Mouse (Mus musculus) kidney, adult 9 months (tissue): ENCODE measurements around the gene Rnf123.
"Not testable (repeated sequence)": the region's sequence is repeated elsewhere in the genome, so short reads cannot be mapped to it uniquely, and the experiment has no call there.

Experiments used
- DNase-seq: peaks from one replicate; pipeline ENCODE4 v3.0.0; 2022

Gene Rnf123

DNA sequence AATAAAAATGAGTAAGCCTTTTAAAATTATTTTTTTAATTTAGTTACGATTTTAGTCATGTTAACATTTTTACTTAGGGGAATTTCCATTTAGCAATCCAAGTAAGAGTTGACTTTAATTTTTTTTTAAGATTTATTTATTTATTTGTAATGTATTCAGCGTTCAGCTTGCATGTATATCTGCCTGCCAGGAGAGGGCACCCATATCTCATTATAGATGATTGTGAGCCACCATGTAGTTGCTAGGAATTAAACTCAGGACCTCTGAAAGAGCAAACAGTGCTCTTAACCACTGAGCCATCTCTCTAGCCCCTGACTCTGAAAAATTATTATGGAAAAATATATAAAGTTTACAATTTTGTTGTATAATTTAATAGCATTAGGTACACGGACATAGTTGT lies 56.6 kb downstream of the Rnf123 start:
- no peak for DNase-seq

DNA sequence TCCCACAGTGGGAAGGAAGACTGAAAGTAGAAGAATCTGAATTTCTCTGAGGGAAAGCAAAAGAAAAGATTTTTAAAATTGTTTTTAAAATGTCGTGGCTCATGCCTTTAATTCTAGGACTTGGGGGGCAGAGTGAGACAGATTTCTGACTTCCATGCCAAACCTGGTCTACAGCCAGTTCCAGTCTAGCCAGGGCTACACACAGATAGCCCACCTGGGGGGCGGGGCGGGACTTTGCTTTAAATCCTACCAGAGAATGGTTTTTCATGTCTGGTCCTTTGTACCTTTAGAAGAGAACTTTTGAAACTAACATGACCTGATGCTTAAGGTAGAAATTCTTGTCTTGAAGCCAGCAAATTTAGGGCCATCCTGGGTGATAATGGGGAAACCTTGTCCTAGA lies 59.9 kb downstream of the Rnf123 start:
- no peak for DNase-seq

DNA sequence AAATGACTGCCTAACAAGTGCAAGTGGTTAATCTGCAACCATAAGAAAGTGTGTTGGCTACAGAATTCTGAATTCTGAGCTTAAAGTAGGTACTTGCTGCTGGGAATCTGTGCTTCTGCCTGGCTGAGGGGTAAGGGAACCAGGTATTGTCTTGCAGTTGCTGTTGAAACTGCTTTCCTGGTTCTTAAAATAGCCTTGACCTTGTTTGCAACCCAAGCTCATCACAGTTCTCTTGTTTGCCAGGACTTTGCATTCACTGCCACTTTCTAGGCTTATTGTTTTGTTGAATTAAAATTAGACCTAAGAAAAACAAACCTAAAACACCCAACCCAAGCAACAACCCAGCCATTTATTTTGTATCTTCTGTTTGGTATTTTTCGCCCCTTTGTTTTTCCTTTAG lies 62.4 kb downstream of the Rnf123 start:
- DNase-seq: no peak

DNA sequence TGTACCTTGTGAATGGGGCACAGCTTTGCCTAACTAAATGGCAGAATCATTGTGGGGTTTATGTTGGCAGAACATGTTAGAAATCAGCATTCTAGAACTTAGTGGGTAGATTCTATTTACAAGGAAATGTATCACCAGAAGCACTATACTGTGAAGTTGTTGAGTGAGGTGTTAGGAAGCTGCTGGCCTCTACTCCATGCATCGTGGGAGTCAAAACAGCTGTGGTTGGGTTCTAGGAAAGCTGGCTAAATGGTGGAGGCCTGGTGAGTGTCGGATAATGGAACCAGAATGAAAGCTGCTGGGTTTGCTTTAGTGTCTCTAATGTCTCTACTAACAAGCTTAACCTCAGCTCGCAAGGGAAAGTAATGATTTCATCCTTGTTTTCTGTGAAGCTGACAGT lies 66.0 kb downstream of the Rnf123 start:
- DNase-seq: no peak

DNA sequence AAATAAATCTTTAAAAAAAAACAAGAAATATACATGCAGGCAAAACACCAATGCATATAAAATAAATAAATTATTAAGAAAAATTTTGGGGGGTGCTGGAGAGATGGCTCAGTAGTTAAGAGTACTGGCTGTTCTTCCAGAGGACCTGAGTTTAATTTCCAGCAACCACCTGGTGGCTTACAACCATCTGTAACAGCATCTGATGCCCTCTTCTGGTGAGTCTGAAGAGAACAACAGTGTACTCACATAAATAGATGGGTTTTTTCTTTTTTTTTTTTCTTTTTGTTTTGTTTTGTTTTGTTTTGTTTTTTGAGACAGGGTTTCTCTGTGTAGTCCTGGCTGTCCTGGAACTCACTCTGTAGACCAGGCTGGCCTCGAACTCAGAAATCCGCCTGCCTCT lies 69.6 kb downstream of the Rnf123 start:
- not testable (repeated sequence) for DNase-seq

DNA sequence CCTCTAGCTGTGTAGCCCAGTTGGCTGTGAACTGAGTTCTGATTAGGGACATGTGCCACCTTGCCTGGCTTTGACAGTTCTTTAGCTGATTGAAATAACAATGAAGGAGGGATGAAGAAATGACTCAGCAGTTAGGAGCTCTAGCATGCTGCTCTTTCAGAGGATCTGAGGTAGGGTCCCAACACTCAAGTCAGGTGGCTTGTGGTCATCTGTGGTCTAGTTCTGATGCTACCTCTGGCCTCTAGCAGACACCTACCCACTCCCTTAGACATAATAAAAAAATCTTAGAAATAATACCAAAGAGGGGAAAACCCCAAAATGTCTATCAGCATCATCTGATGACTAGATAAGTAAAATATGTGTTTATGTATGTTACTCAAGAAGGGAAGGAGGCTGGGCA lies 72.8 kb downstream of the Rnf123 start:
- no peak for DNase-seq

DNA sequence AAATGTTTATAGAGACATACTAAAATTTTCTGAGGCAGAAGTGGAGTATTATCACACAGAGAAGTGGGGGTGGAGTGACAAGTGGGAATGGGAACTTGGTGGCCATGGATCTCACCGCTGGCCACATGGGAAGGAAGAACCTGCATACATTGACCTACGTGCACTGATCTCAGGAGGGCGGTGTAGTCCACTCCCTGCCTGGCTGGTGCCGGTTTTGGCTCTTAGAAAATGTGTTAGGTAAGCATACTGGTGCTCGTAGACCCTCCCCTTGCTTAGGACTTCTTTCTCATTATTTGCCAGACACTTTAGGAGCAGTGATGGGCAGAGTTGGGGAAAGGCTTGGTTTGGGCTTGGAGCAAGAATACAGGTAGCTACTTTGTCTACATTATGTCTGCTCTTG lies 75.1 kb downstream of the Rnf123 start:
- no peak for DNase-seq

DNA sequence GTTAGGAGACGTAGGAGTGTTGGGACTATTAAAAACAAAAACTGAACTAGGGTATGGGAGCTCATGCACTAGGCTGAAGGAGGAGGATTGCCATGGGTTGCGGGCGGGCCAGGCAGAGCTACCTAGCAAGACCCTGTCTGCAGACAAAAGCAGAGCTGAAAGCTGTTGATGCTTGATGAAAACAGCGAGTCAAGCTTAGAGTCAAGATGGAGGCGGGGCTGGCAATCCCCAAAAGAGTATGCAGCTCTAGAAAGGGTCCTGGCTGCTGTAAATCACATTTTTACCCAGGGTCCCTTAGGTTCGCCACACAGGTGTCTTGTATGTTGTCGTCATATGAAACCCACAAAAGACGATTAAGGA lies 79.6 kb downstream of the Rnf123 start:
- peak; percentile 14 for DNase-seq

DNA sequence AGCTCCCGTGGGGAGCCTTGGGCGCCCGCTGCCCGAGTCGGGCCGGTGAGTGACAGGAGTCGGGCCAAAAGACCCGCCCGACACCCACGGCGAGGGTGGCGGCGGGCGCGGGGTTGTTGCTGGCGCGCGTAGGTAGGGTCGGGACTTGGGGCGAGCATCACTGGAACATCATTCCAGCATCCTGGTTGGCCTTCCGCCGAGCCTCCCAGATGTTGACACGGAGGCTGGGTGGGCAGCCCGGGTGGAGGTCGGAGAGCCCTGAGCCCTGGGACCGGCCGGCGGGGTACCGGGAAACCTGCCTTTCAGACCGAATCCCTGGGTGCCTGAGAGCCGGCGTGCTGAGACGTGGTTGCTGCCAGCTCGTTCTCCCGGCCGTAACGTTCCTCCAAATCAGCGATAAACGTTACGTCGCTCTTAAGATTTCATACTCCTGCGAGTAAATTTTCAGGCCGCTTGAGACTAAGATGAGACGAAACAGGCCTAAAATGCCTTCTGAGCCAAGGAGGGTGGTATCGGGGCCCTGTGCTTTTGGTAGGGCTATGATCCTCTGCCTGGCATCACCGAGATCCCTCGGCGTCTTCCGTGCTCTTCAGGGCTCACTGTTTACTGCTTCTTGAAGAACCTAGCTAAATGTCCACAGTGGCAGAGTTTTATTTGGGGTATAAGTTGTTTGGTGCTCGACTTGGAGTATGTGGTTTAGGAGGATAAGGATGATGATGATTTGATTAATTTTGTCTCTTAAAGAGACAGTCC lies 80.2 kb downstream of the Rnf123 start:
- peak; percentile 14 for DNase-seq

DNA sequence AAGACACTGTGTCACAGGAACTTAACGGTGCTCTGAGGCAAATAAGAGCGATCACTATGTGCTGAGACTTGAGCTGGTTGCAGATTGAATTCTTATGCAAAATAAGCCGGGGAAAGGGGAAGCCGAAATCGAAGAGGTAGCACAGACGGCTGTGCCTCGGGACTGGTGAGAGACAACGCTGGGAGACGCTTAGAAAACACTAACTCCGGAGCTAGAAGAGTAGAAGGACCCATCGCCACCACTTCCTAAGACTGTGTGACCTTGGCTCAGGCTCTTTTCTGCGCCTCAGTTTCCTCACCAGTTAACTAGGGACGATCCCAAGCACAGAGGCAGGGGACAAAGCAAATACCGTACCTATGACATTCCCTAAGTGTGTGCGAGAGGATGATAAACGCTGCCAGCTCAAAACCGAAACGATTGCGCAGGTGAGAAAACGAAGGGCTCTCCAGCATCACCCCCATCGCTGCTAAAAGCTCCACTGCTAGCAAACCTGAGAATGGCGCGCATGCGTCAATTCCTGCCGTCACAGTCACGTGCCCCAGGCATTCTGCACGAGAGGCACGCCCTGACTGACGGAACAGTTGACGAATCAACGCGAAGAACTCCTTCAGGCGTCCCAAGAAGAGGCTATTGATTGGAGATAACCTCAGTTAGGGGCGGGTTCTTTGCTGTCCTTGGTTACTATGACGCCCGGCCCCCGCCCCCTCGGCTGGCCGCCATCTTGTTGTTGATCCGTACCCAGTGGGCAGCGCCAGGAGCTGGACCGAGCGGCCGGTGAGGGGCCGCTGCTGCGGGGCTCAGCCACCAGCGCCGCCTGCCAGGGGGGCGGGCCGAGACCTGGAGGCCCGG lies 81.0 kb downstream of the Rnf123 start, which contains the start of gene Ip6k1:
Gene Ip6k1, plus strand, starts transcription at position 580 of the 849 bp plus-strand sequence.
- peak; percentile 100 for DNase-seq
